Mouse (Mus musculus): Measurements from ENCODE around the gene Urb1.

GRCm38 (mm10) chr16:90775946-90776520, 34.2 kb downstream of the Urb1 start:
- TF ChIP-seq EP300 (IDR thresholded peaks at IDR 0.05; ENCODE audit: low read length): no peak
- TF ChIP-seq SIN3A (IDR thresholded peaks at IDR 0.05; ENCODE audit: low read length): no peak
- no peak for TF ChIP-seq POLR2A (IDR thresholded peaks at IDR 0.05; ENCODE audit: low read depth, low read length)
- no peak for TF ChIP-seq MAFK (IDR thresholded peaks at IDR 0.05; ENCODE audit: insufficient replicate concordance, low read length)
- no peak for TF ChIP-seq HCFC1 (IDR thresholded peaks at IDR 0.05; ENCODE audit: low read depth, low read length)
- no peak for TF ChIP-seq CTCF (conservative IDR thresholded peaks at IDR 0.05 in 1 of 2, IDR thresholded peaks at IDR 0.05 in 1 of 2; ENCODE audit: low read depth in 2 of 2, low read length in 2 of 2)
- TF ChIP-seq POLR2AphosphoS2 (IDR thresholded peaks at IDR 0.05; ENCODE audit: low read depth, low read length): no peak
- no peak for TF ChIP-seq RAD21 (IDR thresholded peaks at IDR 0.05; ENCODE audit: low read depth, low read length)
- TF ChIP-seq MAX (IDR thresholded peaks at IDR 0.05; ENCODE audit: low read length): no peak
- no peak for TF ChIP-seq GABPA (IDR thresholded peaks at IDR 0.05; ENCODE audit: insufficient replicate concordance, low read depth, low read length)
- no peak for TF ChIP-seq ZKSCAN1 (IDR thresholded peaks at IDR 0.05; ENCODE audit: borderline replicate concordance, low read depth, low read length)
- no peak for TF ChIP-seq MAZ (IDR thresholded peaks at IDR 0.05; ENCODE audit: low read depth, low read length)
- TF ChIP-seq TCF12 (IDR thresholded peaks at IDR 0.05; ENCODE audit: low read depth, low read length): no peak
- TF ChIP-seq E2F4 (IDR thresholded peaks at IDR 0.05; ENCODE audit: insufficient replicate concordance, low read depth, low read length): no peak

All from CH12.LX (cell line).